Mouse (Mus musculus) limb, embryonic 13.5 days (tissue): ENCODE results near the gene Lcn10. TPM values are rescaled to one million over a fixed set of nuclear protein-coding genes. Genes with fewer than 3 reads are reported as not detected.
"Not testable (repeated sequence)": the region's sequence is repeated elsewhere in the genome, so short reads cannot be mapped to it uniquely, and the experiment has no call there.

Experiments
- ATAC-seq: fragments of 200-750 bp; cut with Nextera tagmentation; 2 replicates; pipeline ENCODE4 v1.8.0; 2017; ENCODE audit warnings: low read depth, moderate number of reproducible peaks, moderate TSS enrichment; ENCODE audit not compliant: low FRiP score
- H3K27ac ChIP-seq: fragments of 300-500 bp; sonication (generic); 2 replicates; pipeline ENCODE4 v1.5.1; 2015; ENCODE audit warnings: inconsistent platforms, mild to moderate bottlenecking, moderate library complexity
- H3K27me3 ChIP-seq: fragments of 300-500 bp; sonication (generic); 2 replicates; pipeline ENCODE4 v1.6.1; 2015; ENCODE audit warnings: mild to moderate bottlenecking, inconsistent platforms
- H3K36me3 ChIP-seq: fragments of 300-500 bp; sonication (generic); 2 replicates; pipeline ENCODE4 v1.6.1; 2015; ENCODE audit warnings: inconsistent platforms, mild to moderate bottlenecking, moderate library complexity
- H3K4me1 ChIP-seq: fragments of 300-500 bp; sonication (generic); 2 replicates; pipeline ENCODE4 v1.6.1; 2015; ENCODE audit warnings: inconsistent platforms
- H3K4me2 ChIP-seq: fragments of 300-500 bp; sonication (generic); replicated peaks from 2 replicates; pipeline ENCODE4 v1.6.1; 2015; ENCODE audit warnings: inconsistent platforms, mild to moderate bottlenecking, moderate library complexity
- H3K4me3 ChIP-seq: fragments of 300-500 bp; sonication (generic); 2 replicates; pipeline ENCODE4 v1.5.1; 2015; ENCODE audit warnings: moderate library complexity, mild to moderate bottlenecking, inconsistent platforms
- H3K9ac ChIP-seq: fragments of 300-500 bp; sonication (generic); 2 replicates; pipeline ENCODE4 v1.6.1; 2015; ENCODE audit warnings: mild to moderate bottlenecking, inconsistent platforms
- H3K9me3 ChIP-seq: fragments of 300-500 bp; sonication (generic); 2 replicates; pipeline ENCODE4 v1.6.1; 2016; ENCODE audit warnings: inconsistent platforms
- WGBS: fragments of 180-500 bp; shearing (Covaris S2); methylation state at CpG from one replicate; pipeline ENCODE4 v1.1.7; 2015; 5-methylcytosine and 5-hydroxymethylcytosine counted together
- polyA plus RNA-seq: library from polyadenylated mRNA; unstranded; fragments of >200 nt; fragmentation: Nextera tagmentation; extraction: Ambion mirVana; gene quantifications from 2 replicates; pipeline ENCODE4 v1.2.1, GENCODE M21; 2015

The Lcn10 gene
- polyA plus RNA-seq, 1 experiment from 2014 or later: not detected

DNA sequence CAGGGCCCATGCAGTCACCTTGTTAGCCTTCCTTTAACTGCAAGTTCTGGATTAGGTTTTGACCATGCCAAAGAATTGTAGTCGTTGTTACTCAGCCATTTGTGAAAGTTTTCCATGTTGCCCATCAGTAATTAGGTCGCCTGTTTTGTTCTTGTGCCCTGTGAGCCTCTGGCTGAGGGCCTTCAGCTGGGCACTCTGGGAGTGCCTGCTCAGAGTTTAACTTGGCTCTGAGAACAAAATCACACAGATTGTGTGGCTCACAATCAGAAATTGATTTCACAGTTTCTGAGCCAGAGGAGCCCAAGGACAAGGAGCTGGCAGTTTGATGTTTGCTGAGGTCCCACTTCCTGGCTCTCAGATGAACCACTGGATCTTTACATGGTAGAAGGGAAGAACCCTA lies 27.3 kb downstream of the Lcn10 start:
- not testable (repeated sequence) for H3K36me3 ChIP-seq, H3K9ac ChIP-seq, H3K27ac ChIP-seq, H3K9me3 ChIP-seq, H3K27me3 ChIP-seq, ATAC-seq, H3K4me2 ChIP-seq, H3K4me3 ChIP-seq
- H3K4me1 ChIP-seq: peaks cover 13% of the 10 kb centered on the region
- WGBS: 73% methylated on average over 2 of the region's 2 CpGs

DNA sequence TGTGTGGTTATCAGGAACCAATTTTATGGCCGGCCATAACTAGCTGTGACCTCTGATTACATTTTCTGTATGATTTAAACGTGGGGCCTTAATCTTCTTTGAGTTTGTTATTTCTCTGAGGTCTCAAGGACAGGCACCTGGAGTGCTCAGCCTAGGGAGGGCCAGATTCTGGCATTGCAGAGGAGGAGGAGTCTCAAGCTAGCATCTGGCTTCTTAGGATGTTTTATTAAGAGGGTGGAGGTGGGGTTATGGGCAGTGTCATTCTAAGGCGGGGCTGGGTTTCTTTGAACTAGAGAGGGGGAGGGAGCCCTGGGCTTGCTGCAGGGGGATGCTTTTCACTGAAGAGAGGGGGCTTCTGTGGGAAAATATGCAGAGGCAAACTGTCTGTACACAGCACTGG lies 29.1 kb downstream of the Lcn10 start:
- H3K4me2 ChIP-seq, H3K27ac ChIP-seq, H3K36me3 ChIP-seq, H3K9me3 ChIP-seq, H3K4me3 ChIP-seq, ATAC-seq, H3K9ac ChIP-seq, H3K27me3 ChIP-seq: not testable (repeated sequence)
- WGBS: 11% methylated on average over 3 of the region's 3 CpGs
- H3K4me1 ChIP-seq: peaks cover 13% of the 10 kb centered on the region

DNA sequence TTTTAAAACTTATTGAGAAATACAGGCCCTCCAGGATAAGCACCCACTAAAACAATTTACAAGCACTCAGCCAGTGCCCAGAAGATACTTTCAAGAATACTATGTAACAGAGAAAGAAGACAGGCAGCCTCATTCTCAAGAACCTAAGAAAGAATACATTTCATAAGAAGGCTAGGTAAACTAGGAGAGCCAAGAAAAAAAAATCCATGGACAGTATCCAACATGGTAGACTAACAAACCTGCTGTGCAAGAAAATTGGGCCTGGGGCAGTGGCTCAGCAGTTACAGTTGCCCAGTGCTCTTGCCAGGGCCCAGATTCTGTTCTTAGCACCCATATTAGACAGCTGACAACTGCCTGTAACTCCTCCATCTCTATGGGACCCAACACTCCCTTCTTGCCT lies 34.7 kb downstream of the Lcn10 start:
- no peak overlapping the region for H3K9ac ChIP-seq
- no peak overlapping the region for H3K4me2 ChIP-seq
- 0 out of 2 replicates have a peak, but pooled peaks cover 3% of the 10 kb centered on the region for H3K9me3 ChIP-seq
- no peak overlapping the region for H3K4me3 ChIP-seq
- no peaks in the 10 kb centered on the region for H3K36me3 ChIP-seq
- no peak overlapping the region for H3K27ac ChIP-seq
- ATAC-seq: no peak
- H3K4me1 ChIP-seq: no peaks in the 10 kb centered on the region
- no peaks in the 10 kb centered on the region for H3K27me3 ChIP-seq

DNA sequence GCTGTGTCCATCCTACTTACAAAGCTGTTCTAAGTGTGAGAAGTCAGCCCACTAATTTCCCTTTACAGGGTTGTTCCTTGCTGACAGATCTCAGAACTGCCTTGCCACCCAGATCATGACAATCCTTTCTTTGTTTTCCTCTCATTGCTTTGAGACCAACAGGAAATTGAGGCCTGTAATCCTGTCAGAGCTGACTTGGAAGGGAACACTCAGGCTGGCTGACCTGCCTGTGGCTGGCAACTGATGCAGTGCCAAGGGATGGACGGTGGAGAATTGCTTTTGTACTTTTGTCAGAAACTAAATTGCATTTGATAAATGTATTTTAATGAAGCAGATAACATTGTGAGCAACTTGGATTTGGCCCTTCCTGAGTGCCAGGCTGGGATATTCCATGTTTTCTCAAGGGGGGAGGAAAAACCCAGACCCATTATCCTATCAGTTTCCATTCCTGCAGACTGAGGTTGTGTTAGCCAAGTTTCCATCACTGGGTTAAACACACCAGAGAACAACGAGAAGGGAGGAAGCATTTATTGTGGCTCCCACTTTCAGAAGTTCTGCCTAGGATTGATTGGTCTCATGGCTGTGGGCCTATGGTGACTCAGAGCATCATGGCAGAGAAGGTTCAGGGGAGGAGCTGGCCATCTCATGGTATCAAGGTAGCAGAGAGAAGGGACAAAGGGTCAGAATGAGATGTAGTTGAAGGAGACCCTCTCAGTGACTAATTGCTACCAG lies 50.8 kb downstream of the Lcn10 start:
- WGBS: 59% methylated on average over 2 of the region's 2 CpGs
- Histone ChIP-seq H3K9me3 (no peaks in the 10 kb centered on the region), H3K36me3 (no peaks in the 10 kb centered on the region), H3K4me3 (no peak overlapping the region), H3K4me1 (no peaks in the 10 kb centered on the region), H3K27ac (no peak overlapping the region), H3K4me2 (no peak overlapping the region), H3K27me3 (no peaks in the 10 kb centered on the region), H3K9ac (no peak overlapping the region)
- ATAC-seq: no peak

Other genes starting within 250 kb of the Lcn10 start
- gene Clic3, start 225.9 kb upstream of the Lcn10 start, polyA plus RNA-seq: 2.2 and 2.5 TPM in 2 replicates
- gene Paxx, start 221.6 kb upstream of the Lcn10 start, polyA plus RNA-seq: 35.0 and 37.6 TPM in 2 replicates
- 0.80 and 2.5 TPM in 2 replicates for gene Ptgds, start 212.7 kb upstream of the Lcn10 start, polyA plus RNA-seq
- not detected in 2 replicates for gene Lcn12, start 188.8 kb upstream of the Lcn10 start, polyA plus RNA-seq
- gene Fbxw5, start 182.0 kb upstream of the Lcn10 start, polyA plus RNA-seq: 69.5 and 79.7 TPM in 2 replicates
- gene C8g, start 181.0 kb upstream of the Lcn10 start, polyA plus RNA-seq: 5.5 and 7.2 TPM in 2 replicates
- gene Traf2, start 135.8 kb upstream of the Lcn10 start, polyA plus RNA-seq: 37.3 and 40.6 TPM in 2 replicates
- gene Edf1, start 124.9 kb upstream of the Lcn10 start, polyA plus RNA-seq: 330 TPM in 2 replicates
- gene Mamdc4, start 107.9 kb upstream of the Lcn10 start, polyA plus RNA-seq: 4.9 and 5.8 TPM in 2 replicates
- gene Phpt1, start 107.5 kb upstream of the Lcn10 start, polyA plus RNA-seq: 163 and 177 TPM in 2 replicates
- 0.85 and 1.0 TPM in 2 replicates for gene Ajm1, start 101.0 kb upstream of the Lcn10 start, polyA plus RNA-seq
- 76.9 and 83.8 TPM in 2 replicates for gene Rabl6, start 74.2 kb upstream of the Lcn10 start, polyA plus RNA-seq
- 0.18 and 0.36 TPM in 2 replicates for gene Ccdc183, start 65.0 kb upstream of the Lcn10 start, polyA plus RNA-seq
- gene Tmem141, start 60.7 kb upstream of the Lcn10 start, polyA plus RNA-seq: 27.2 and 28.7 TPM in 2 replicates
- 0.98 and 1.8 TPM in 2 replicates for gene Fcna, start 54.7 kb upstream of the Lcn10 start, polyA plus RNA-seq
- gene Lcn8, start 29.6 kb upstream of the Lcn10 start, polyA plus RNA-seq: 0.24 TPM in 1 of 2 replicates, not detected in the other
- not detected in 2 replicates for gene Lcn5, start 24.8 kb upstream of the Lcn10 start, polyA plus RNA-seq
- gene Lcn6, start 5.9 kb upstream of the Lcn10 start, polyA plus RNA-seq: not detected in 2 replicates
- not detected in 2 replicates for gene Obp2a, start 17.3 kb downstream of the Lcn10 start, polyA plus RNA-seq
- 98.8 and 99.8 TPM in 2 replicates for gene Bmyc, start 24.0 kb downstream of the Lcn10 start, polyA plus RNA-seq
- not detected in 2 replicates for gene Obp2b, start 54.3 kb downstream of the Lcn10 start, polyA plus RNA-seq
- not detected in 2 replicates for gene Lcn3, start 82.8 kb downstream of the Lcn10 start, polyA plus RNA-seq
- gene Lcn11, start 94.3 kb downstream of the Lcn10 start, polyA plus RNA-seq: not detected in 2 replicates
- gene Gm13539, start 99.5 kb downstream of the Lcn10 start, polyA plus RNA-seq: not detected in 2 replicates
- gene Glt6d1, start 133.1 kb downstream of the Lcn10 start, polyA plus RNA-seq: not detected in 2 replicates
- gene Lcn9, start 140.4 kb downstream of the Lcn10 start, polyA plus RNA-seq: not detected in 2 replicates
- 0.14 and 0.29 TPM in 2 replicates for gene Sohlh1, start 164.5 kb downstream of the Lcn10 start, polyA plus RNA-seq
- 0.61 and 0.84 TPM in 2 replicates for gene Kcnt1, start 181.0 kb downstream of the Lcn10 start, polyA plus RNA-seq